Mouse (Mus musculus) stomach, adult 2 months (tissue): ENCODE results near the gene Klf11. TPM values are rescaled to one million over a fixed set of nuclear protein-coding genes. Genes with fewer than 3 reads are reported as not detected.

Source experiments
- polyA plus RNA-seq: library from polyadenylated mRNA; depleted of rRNA; stranded (reverse); fragments of >200 nt; gene quantifications from 2 replicates; pipeline ENCODE4 v1.2.3, GENCODE M21; 2012; rRNA removed

Klf11 gene
- polyA plus RNA-seq, result 3.8 and 4.8 TPM in 2 replicates

DNA sequence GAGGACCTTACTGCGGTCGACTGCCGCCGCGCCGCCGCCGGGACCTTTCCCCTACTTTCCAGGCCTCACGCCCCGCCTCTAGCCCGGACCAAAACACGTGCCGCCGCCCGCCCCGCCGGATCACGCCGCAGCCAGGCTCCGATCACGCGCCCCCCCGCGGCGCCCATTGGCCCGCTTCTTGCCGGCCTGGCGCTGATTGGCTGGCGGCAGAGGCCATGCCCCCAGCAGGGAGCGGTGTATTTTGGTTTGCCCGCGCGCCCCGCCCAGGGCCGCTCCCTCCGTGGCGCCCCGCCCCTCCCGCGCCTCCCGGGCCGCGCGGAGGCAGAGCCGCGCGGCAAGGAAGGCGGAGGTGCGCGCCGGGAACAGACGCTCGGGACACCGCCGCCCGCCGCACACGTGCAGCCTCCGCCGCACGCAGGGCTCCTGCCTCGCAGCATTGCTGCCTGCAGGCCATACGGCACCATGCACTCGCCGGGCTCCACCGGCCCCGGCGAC is at the start of gene Klf11:
Gene Klf11 (plus strand): TSS at position 212 of the 495 bp plus-strand sequence.

DNA sequence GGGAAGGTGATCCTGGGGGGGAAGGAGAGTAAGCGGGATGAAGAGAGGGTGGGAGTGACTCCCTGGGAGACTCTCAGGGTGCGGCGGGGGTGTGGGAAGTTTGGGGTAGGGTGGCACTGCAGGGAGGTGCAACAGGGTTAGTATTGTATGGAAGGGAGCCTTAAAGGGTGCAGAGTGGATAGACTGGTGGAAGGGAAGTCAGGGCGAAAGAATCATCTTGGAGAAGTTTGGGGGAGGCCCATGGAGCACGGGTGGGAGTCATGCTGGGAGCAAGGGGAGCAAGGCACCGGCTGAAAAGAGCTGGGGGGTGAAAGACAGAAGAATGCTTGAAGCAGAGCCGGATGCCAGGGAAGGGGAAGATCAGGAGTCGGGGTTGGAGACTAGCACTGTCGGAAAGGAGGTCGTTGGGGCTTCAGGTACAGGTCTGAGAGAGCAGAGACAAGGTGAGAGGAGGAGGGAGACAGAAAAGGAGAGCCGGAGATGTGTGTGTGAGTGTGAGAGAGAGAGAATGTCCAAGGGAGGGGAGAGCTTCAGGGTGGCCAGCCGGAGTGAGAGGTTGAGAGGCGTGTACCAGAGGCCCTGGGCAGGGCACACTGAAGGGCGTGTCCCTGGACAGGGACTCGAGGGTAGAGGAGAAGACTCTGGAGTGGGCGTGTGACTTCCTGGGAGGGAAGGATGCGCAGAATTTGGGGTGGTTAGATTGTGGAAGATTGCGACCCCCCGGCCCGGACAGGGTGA is 30.4 kb downstream of the Klf11 start, which contains the start of gene Cys1:
Gene Cys1 (minus strand): TSS at position 528 of the 738 bp plus-strand sequence.

GRCm38 (mm10) chr12:24707954-24708823 is 57.1 kb downstream of the Klf11 start, which contains the start of gene Rrm2:
Gene Rrm2, plus strand, starts transcription at chr12:24708241.

Other genes with a start within 250 kb of the Klf11 start
- 1.0 and 1.5 TPM in 2 replicates for gene Taf1b, start 152.9 kb upstream of the Klf11 start, polyA plus RNA-seq
- 4.9 and 5.4 TPM in 2 replicates for gene Grhl1, start 79.0 kb upstream of the Klf11 start, polyA plus RNA-seq
- 4.8 TPM in 2 replicates for gene Cys1, start 30.5 kb downstream of the Klf11 start, polyA plus RNA-seq
- 4.7 and 6.3 TPM in 2 replicates for gene Rrm2, start 57.0 kb downstream of the Klf11 start, polyA plus RNA-seq
- 11.3 and 14.2 TPM in 2 replicates for gene Mboat2, start 179.6 kb downstream of the Klf11 start, polyA plus RNA-seq